Mouse (Mus musculus): Measurements from ENCODE around the gene Trio. TPM values are rescaled to one million over a fixed set of nuclear protein-coding genes. Genes with fewer than 3 reads are reported as not detected.

The Trio gene
- polyA plus RNA-seq, 1 experiment from 2014 or later, result 69.8 TPM

- no peaks in the 10 kb centered on the region for H3K36me3 ChIP-seq
- H3K9me3 ChIP-seq, result no peaks in the 10 kb centered on the region
- no peak overlapping the region for H3K4me2 ChIP-seq (replicated peaks)
- 93% methylated on average over 3 of the region's 3 CpGs for WGBS
- H3K27me3 ChIP-seq, result no peaks in the 10 kb centered on the region
- no peak for ATAC-seq (ENCODE audit: insufficient number of reproducible peaks, insufficient read depth, low FRiP score, low TSS enrichment)
- H3K27ac ChIP-seq, result no peak overlapping the region
- H3K4me3 ChIP-seq, result no peak overlapping the region
- H3K9ac ChIP-seq, result no peak overlapping the region
- no peaks in the 10 kb centered on the region for H3K4me1 ChIP-seq
Observed at GRCm38 (mm10) chr15:28062016-28062415, 36.4 kb upstream of the Trio start.

- Histone ChIP-seq H3K4me1 (no peaks in the 10 kb centered on the region), H3K9me3 (no peaks in the 10 kb centered on the region), H3K27ac (no peak overlapping the region), H3K4me3 (no peak overlapping the region), H3K4me2 (replicated peaks) (no peak overlapping the region), H3K9ac (no peak overlapping the region), H3K27me3 (no peaks in the 10 kb centered on the region), H3K36me3 (no peaks in the 10 kb centered on the region)
- 87% methylated on average over 5 of the region's 5 CpGs for WGBS
- no peak for ATAC-seq (ENCODE audit: insufficient number of reproducible peaks, insufficient read depth, low FRiP score, low TSS enrichment)
Observed at GRCm38 (mm10) chr15:28060977-28061376, 35.3 kb upstream of the Trio start.

DNA sequence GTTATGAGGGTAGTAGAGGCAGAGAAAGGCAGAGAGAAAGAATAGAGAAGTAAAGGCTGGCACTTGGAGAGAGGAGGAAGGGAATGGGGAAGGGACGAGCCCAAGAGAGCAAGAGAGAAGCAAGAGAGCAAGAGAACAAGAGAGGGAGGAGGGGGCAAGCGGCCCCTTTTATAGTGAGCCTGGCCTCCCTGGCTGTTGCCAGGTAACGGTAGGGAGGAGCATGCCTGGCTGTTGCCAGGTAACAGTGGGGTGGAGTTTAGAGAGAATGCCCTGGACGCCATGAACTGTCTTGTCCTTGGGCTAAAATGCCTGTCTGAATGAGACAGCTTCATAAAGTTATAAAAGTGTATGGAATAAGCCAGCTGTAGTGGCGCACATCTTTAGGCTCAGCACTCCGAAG lies 34.8 kb upstream of the Trio start:
- Histone ChIP-seq H3K4me3 (no peak overlapping the region), H3K4me2 (replicated peaks) (no peak overlapping the region), H3K9me3 (no peaks in the 10 kb centered on the region), H3K4me1 (no peaks in the 10 kb centered on the region), H3K36me3 (no peaks in the 10 kb centered on the region), H3K27ac (no peak overlapping the region), H3K27me3 (no peaks in the 10 kb centered on the region), H3K9ac (no peak overlapping the region)
- 64% methylated on average over 6 of the region's 6 CpGs for WGBS
- ATAC-seq (ENCODE audit: insufficient number of reproducible peaks, insufficient read depth, low FRiP score, low TSS enrichment), result no peak

- no peaks in the 10 kb centered on the region for H3K27me3 ChIP-seq
- no peak overlapping the region for H3K27ac ChIP-seq
- ATAC-seq (ENCODE audit: insufficient number of reproducible peaks, insufficient read depth, low FRiP score, low TSS enrichment), result no peak
- H3K4me2 ChIP-seq (replicated peaks), result no peak overlapping the region
- H3K9me3 ChIP-seq, result no peaks in the 10 kb centered on the region
- no peak overlapping the region for H3K4me3 ChIP-seq
- H3K9ac ChIP-seq, result no peak overlapping the region
- H3K36me3 ChIP-seq, result no peaks in the 10 kb centered on the region
- 59% methylated on average over 5 of the region's 5 CpGs for WGBS
- H3K4me1 ChIP-seq, result peaks cover 8% of the 10 kb centered on the region
Observed at GRCm38 (mm10) chr15:28057545-28057944, 31.9 kb upstream of the Trio start.

- Histone ChIP-seq H3K4me3 (no peak overlapping the region), H3K9ac (no peak overlapping the region), H3K27ac (no peak overlapping the region), H3K4me1 (peaks cover 16% of the 10 kb centered on the region), H3K9me3 (no peaks in the 10 kb centered on the region), H3K4me2 (replicated peaks) (no peak overlapping the region), H3K27me3 (no peaks in the 10 kb centered on the region), H3K36me3 (no peaks in the 10 kb centered on the region)
- 76% methylated on average over 1 of the region's 1 CpGs for WGBS
- ATAC-seq (ENCODE audit: insufficient number of reproducible peaks, insufficient read depth, low FRiP score, low TSS enrichment), result no peak
Observed at GRCm38 (mm10) chr15:28054731-28055130, 29.1 kb upstream of the Trio start.

- H3K4me2 ChIP-seq (replicated peaks), result no peak overlapping the region
- no peaks in the 10 kb centered on the region for H3K36me3 ChIP-seq
- no peaks in the 10 kb centered on the region for H3K27me3 ChIP-seq
- H3K27ac ChIP-seq, result no peak overlapping the region
- no peak overlapping the region for H3K4me3 ChIP-seq
- 35% methylated on average over 1 of the region's 1 CpGs for WGBS
- no peak overlapping the region for H3K9ac ChIP-seq
- no peaks in the 10 kb centered on the region for H3K9me3 ChIP-seq
- no peak for ATAC-seq (ENCODE audit: insufficient number of reproducible peaks, insufficient read depth, low FRiP score, low TSS enrichment)
- H3K4me1 ChIP-seq, result peaks cover 16% of the 10 kb centered on the region
Observed at GRCm38 (mm10) chr15:28054111-28054510, 28.5 kb upstream of the Trio start.

- H3K9me3 ChIP-seq, result no peaks in the 10 kb centered on the region
- no peaks in the 10 kb centered on the region for H3K36me3 ChIP-seq
- H3K27me3 ChIP-seq, result no peaks in the 10 kb centered on the region
- H3K4me2 ChIP-seq (replicated peaks), result no peak overlapping the region
- 63% methylated on average over 6 of the region's 6 CpGs for WGBS
- H3K4me3 ChIP-seq, result no peak overlapping the region
- no peak overlapping the region for H3K27ac ChIP-seq
- ATAC-seq (ENCODE audit: insufficient number of reproducible peaks, insufficient read depth, low FRiP score, low TSS enrichment), result no peak
- H3K4me1 ChIP-seq, result peaks cover 16% of the 10 kb centered on the region
- no peak overlapping the region for H3K9ac ChIP-seq
Observed at GRCm38 (mm10) chr15:28053226-28053625, 27.6 kb upstream of the Trio start.

- H3K36me3 ChIP-seq, result no peaks in the 10 kb centered on the region
- no peak overlapping the region for H3K4me3 ChIP-seq
- H3K4me1 ChIP-seq, result peaks cover 16% of the 10 kb centered on the region
- 73% methylated on average over 4 of the region's 4 CpGs for WGBS
- H3K27me3 ChIP-seq, result no peaks in the 10 kb centered on the region
- no peak overlapping the region for H3K4me2 ChIP-seq (replicated peaks)
- no peak for ATAC-seq (ENCODE audit: insufficient number of reproducible peaks, insufficient read depth, low FRiP score, low TSS enrichment)
- no peaks in the 10 kb centered on the region for H3K9me3 ChIP-seq
- H3K9ac ChIP-seq, result no peak overlapping the region
- no peak overlapping the region for H3K27ac ChIP-seq
Observed at GRCm38 (mm10) chr15:28051811-28052210, 26.2 kb upstream of the Trio start.

GRCm38 (mm10) chr15:28051104-28051625 lies 25.5 kb upstream of the Trio start:
- Histone ChIP-seq H3K4me3 (no peak overlapping the region), H3K9ac (no peak overlapping the region), H3K27me3 (no peaks in the 10 kb centered on the region), H3K4me2 (replicated peaks) (peak overlapping the region; percentile 32; the same call in 1 of the 2 replicates), H3K9me3 (no peaks in the 10 kb centered on the region), H3K4me1 (peaks cover 16% of the 10 kb centered on the region), H3K36me3 (no peaks in the 10 kb centered on the region), H3K27ac (no peak overlapping the region)
- WGBS, result 20% methylated on average over 18 of the region's 18 CpGs
- ATAC-seq (ENCODE audit: insufficient number of reproducible peaks, insufficient read depth, low FRiP score, low TSS enrichment), result no peak

GRCm38 (mm10) chr15:28047711-28048110 lies 22.1 kb upstream of the Trio start:
- Histone ChIP-seq H3K9me3 (no peaks in the 10 kb centered on the region), H3K27me3 (no peaks in the 10 kb centered on the region), H3K27ac (no peak overlapping the region), H3K9ac (no peak overlapping the region), H3K36me3 (no peaks in the 10 kb centered on the region), H3K4me2 (replicated peaks) (no peak overlapping the region), H3K4me1 (peaks cover 8% of the 10 kb centered on the region), H3K4me3 (no peak overlapping the region)
- WGBS, result 84% methylated on average over 3 of the region's 3 CpGs
- ATAC-seq (ENCODE audit: insufficient number of reproducible peaks, insufficient read depth, low FRiP score, low TSS enrichment), result no peak

DNA sequence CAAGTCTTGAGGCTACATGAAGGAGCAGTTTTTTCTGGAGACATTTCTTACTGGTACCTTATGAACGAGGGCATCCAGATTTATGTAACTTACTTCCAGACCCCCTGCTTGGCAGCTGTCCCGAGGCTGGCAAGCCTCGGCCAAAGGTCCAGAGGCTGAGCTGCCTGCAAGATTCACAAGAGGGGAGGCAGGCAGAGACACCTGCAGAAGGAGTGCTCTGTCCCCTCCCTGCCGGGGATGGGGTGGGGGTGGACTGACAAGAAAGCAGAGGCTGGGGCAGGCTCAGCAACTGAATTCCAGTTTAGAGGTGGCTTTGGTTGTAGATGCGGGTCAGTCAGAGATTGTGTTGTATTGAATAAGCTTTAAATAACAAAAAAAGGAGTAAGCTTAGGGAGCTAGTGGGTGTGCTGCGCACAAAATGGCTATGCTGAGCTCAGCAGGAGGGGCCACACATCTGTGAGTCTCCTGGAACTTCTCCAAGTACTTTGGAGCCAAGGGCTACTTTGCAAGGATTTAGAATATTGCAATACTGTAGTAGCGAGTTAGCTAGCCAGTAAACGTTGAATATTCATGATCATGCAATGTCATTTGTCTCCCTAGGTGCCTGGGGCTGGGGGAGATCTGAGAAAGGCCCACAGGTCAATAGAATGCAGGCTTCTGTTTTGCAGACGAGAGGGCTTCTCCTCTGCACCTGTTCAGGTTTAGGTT lies 15.7 kb upstream of the Trio start:
- no peak overlapping the region for H3K9ac ChIP-seq
- no peaks in the 10 kb centered on the region for H3K4me1 ChIP-seq
- no peak overlapping the region for H3K4me3 ChIP-seq
- ATAC-seq (ENCODE audit: insufficient number of reproducible peaks, insufficient read depth, low FRiP score, low TSS enrichment), result no peak
- no peak overlapping the region for H3K27ac ChIP-seq
- peaks cover 9% of the 10 kb centered on the region; the same call in 1 of the 2 replicates for H3K27me3 ChIP-seq
- no peak overlapping the region for H3K4me2 ChIP-seq (replicated peaks)
- 18% methylated on average over 9 of the region's 9 CpGs for WGBS
- no peaks in the 10 kb centered on the region for H3K9me3 ChIP-seq
- H3K36me3 ChIP-seq, result no peaks in the 10 kb centered on the region

DNA sequence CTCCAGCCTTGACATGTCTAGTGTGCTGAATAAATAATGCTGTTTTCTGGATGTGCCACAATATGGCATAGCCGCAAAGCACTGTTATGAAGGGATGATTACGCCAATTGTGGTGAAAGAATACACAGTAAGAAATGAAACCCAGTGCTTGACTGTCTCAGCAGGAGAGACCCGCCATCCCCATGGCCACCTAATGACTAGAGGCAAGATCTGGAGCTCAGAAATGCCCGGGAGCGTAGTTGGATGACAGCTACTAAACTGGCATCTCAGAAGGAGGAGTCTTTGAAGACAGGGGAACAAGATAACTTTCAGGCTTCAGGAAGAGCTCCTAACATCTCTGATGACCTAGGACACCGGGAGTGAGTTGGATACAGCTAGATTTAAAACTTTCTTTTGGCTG lies 12.0 kb upstream of the Trio start:
- WGBS, result 84% methylated on average over 6 of the region's 6 CpGs
- no peaks in the 10 kb centered on the region for H3K9me3 ChIP-seq
- no peaks in the 10 kb centered on the region for H3K4me1 ChIP-seq
- no peak overlapping the region for H3K4me2 ChIP-seq (replicated peaks)
- H3K27me3 ChIP-seq, result peaks cover 9% of the 10 kb centered on the region; the same call in 1 of the 2 replicates
- H3K27ac ChIP-seq, result no peak overlapping the region
- ATAC-seq (ENCODE audit: insufficient number of reproducible peaks, insufficient read depth, low FRiP score, low TSS enrichment), result no peak
- no peaks in the 10 kb centered on the region for H3K36me3 ChIP-seq
- H3K9ac ChIP-seq, result no peak overlapping the region
- H3K4me3 ChIP-seq, result no peak overlapping the region
